Mouse (Mus musculus) central nervous system, embryonic 14 days (tissue): Measurements from ENCODE around the gene Med7. TPM values are rescaled to one million over a fixed set of nuclear protein-coding genes. Genes with fewer than 3 reads are reported as not detected.

Experiments
- polyA plus RNA-seq: library from polyadenylated mRNA; depleted of rRNA; stranded (reverse); fragments of >200 nt; gene quantifications from 2 replicates; pipeline ENCODE4 v1.2.3, GENCODE M21; 2012; rRNA removed

Med7 gene
- 44.4 and 49.8 TPM in 2 replicates for polyA plus RNA-seq

GRCm38 (mm10) chr11:46436760-46437458 lies at the start of gene Med7:
Med7 (plus strand) TSS chr11:46436925.

GRCm38 (mm10) chr11:46389336-46390117 lies 47.2 kb upstream of the Med7 start, which contains the start of gene Itk:
Itk (minus strand) TSS chr11:46389515.

GRCm38 (mm10) chr11:46396167-46396859 lies 40.4 kb upstream of the Med7 start, which contains the start of gene Fam71b:
Fam71b (plus strand) TSS chr11:46396559.

GRCm38 (mm10) chr11:46454453-46455045 lies 17.8 kb downstream of the Med7 start, which contains the start of gene Havcr2:
Havcr2 (plus strand) TSS chr11:46454935.

Other genes starting within 250 kb of the Med7 start
- gene Fndc9, start 201.4 kb upstream of the Med7 start, polyA plus RNA-seq: 1.3 and 1.5 TPM in 2 replicates
- gene Cyfip2, start 124.1 kb upstream of the Med7 start, polyA plus RNA-seq: 45.4 and 45.7 TPM in 2 replicates
- 0.02 and 0.04 TPM in 2 replicates for gene Itk, start 47.4 kb upstream of the Med7 start, polyA plus RNA-seq
- gene Fam71b, start 40.4 kb upstream of the Med7 start, polyA plus RNA-seq: not detected in 2 replicates
- gene Havcr2, start 18.0 kb downstream of the Med7 start, polyA plus RNA-seq: 0.21 and 0.25 TPM in 2 replicates
- gene Gm12169, start 87.3 kb downstream of the Med7 start, polyA plus RNA-seq: not detected in 2 replicates
- not detected in 2 replicates for gene BC053393, start 134.6 kb downstream of the Med7 start, polyA plus RNA-seq
- not detected in 2 replicates for gene Dppa1, start 192.3 kb downstream of the Med7 start, polyA plus RNA-seq